Mouse (Mus musculus) kidney, adult 2 months (tissue): ENCODE measurements around the gene Dchs1.

ENCODE experiments used
- CTCF ChIP-seq: fragments of 200-500 bp; conservative IDR thresholded peaks from 2 replicates; pipeline ENCODE4 v1.5.1; 2011; ENCODE audit warnings: low read depth, mild to moderate bottlenecking, control low read depth, low read length, moderate library complexity, mixed read lengths; ENCODE audit not compliant: insufficient read depth, insufficient read length
- POLR2A ChIP-seq: fragments of 200-500 bp; IDR thresholded peaks from one replicate; pipeline ENCODE4 v1.6.1; 2011; ENCODE audit warnings: low read depth, low read length, control low read depth

DNA sequence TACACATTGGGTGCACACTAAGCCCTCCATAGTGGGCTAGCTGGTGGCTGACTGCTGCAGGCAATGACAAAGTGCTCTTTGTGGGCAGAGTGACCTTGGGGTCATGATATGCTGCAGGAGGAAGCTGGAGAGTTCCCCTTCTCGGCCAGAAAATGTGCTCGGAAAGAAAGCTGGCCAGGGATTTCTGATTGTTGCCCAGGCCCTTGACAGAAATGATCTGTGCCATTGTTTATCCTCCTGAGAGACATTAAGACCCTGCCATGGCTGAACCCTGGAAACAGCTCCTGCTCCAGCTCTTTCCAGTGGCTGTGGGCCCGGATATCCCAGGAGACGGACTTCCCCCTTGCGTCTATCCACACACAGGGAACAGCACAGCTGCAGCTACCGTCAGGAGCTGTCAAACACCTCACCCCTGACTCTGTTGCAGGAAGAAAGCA is 19.7 kb downstream of the Dchs1 start:
- TF ChIP-seq POLR2A, result no peak
- no peak for TF ChIP-seq CTCF
